Mouse (Mus musculus): Measurements from ENCODE around the gene Ppara.

GRCm38 (mm10) chr15:85747951-85748350, 13.2 kb downstream of the Ppara start:
- no peak for TF ChIP-seq CTCF (IDR thresholded peaks at IDR 0.05 in 2 of 3, conservative IDR thresholded peaks at IDR 0.05 in 1 of 3; ENCODE audit: control insufficient read depth in 1 of 3, insufficient read depth in 1 of 3, low read depth in 2 of 3, low read length in 3 of 3, poor library complexity in 1 of 3, severe bottlenecking in 1 of 3)
- TF ChIP-seq JUND (IDR thresholded peaks at IDR 0.05; ENCODE audit: low read depth, low read length), result no peak

Data from MEL (cell line).